Mouse (Mus musculus) cerebellum, adult 2 months (tissue): ENCODE measurements around the gene Gm3336.

Source experiments
- CTCF ChIP-seq: fragments of 200-500 bp; IDR thresholded peaks from 2 replicates; pipeline ENCODE4 v1.5.1; 2011; ENCODE audit warnings: low read depth, mild to moderate bottlenecking, control low read depth, low read length, moderate library complexity, borderline replicate concordance; ENCODE audit not compliant: insufficient read depth
- POLR2A ChIP-seq: fragments of 200-500 bp; IDR thresholded peaks from 2 replicates; pipeline ENCODE4 v1.6.1; 2011; ENCODE audit warnings: low read length, control low read depth, borderline replicate concordance; ENCODE audit not compliant: insufficient read depth

- TF ChIP-seq CTCF (no peak), POLR2A (no peak)
Observed at GRCm38 (mm10) chr8:70689892-70690390, 28.4 kb upstream of the Gm3336 start.
